8 mouse cellular contexts compared by ENCODE assay signal in the genomic region with DNA sequence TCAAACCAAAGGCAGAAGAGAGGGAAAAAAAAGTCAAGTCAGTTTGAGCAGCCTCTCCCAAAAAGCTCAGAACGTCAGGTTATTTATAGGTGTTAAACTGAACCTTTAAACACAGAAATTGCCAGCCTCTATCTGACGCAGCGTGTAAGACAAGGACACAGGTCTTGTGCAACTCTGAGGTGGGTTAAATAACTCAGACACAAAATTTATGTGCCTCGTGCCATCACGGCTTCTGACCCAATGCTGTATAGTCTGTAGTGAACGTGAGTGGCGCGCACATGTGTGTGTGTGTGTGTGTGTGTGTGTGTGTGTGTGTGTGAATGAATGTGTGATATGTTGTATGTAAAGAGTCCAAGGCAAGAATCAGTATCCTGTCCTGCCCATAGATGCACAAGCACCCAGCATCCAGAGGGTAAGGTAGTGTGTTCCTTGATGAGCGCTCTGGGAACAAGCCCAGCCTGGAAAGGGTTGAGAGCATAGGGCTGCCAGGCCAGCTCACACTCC.
DNase-seq lines count a peak whose midpoint lies in the region; ATAC-seq and TF ChIP-seq lines count a peak whose summit lies in the region.

No protein-coding gene starts in this region.

- intact Hi-C loops in heart, postnatal 10 days (cut with DNase I): loop anchor here (5.0 kb wide), 1 partner anchor 169 kb away; no protein-coding TSS in a partner anchor
- intact Hi-C loops in left cerebral cortex, adult 2 months (cut with DNase I): no loop called here

- no peak; the same call in 1 of the 2 replicates for ATAC-seq in heart, embryonic 15.5 days (replicated peaks; ENCODE audit: insufficient number of reproducible peaks, insufficient read depth, low FRiP score, low read depth)
- peak; percentile 66 for ATAC-seq in forebrain, embryonic 15.5 days (replicated peaks)
- ATAC-seq in midbrain, embryonic 11.5 days (ENCODE audit: low FRiP score): peak; percentile 22

- WGBS in heart, embryonic 15.5 days: 50% methylated on average over 9 of the region's 9 CpGs
- 30% methylated on average over 9 of the region's 9 CpGs for WGBS in forebrain, embryonic 15.5 days
- WGBS in midbrain, embryonic 11.5 days: 30% methylated on average over 9 of the region's 9 CpGs

- TF ChIP-seq CTCF in left cerebral cortex, adult 2 months (IDR thresholded peaks at IDR 0.05): no peak

- DNase-seq in heart, postnatal 10 days: no peak
- DNase-seq in Muller cell, postnatal 12 days (ENCODE audit: inconsistent ontology term): peak; percentile 30
- DNase-seq in midbrain, embryonic 11.5 days (ENCODE audit: low spot score, missing footprints): peak; percentile 92
- no peak for DNase-seq in layer of hippocampus, adult 8-10 months (ENCODE audit: low spot score in 2 of 2)
- DNase-seq in B cell, adult 2 months: no peak
- DNase-seq in left cerebral cortex, adult 2 months (ENCODE audit: extremely low spot score in 1 of 2, low spot score in 2 of 2): no peak

- H3K4me1 ChIP-seq in heart, embryonic 15.5 days (replicated peaks): peaks cover 26% of the 10 kb centered on the region
- peaks cover 50% of the 10 kb centered on the region for H3K4me1 ChIP-seq in forebrain, embryonic 15.5 days
- H3K4me1 ChIP-seq in midbrain, embryonic 11.5 days (ENCODE audit: control insufficient read depth, insufficient read depth, low read length): peaks cover 39% of the 10 kb centered on the region

- peak overlapping the region; percentile 31 for H3K27ac ChIP-seq in heart, embryonic 15.5 days
- peak overlapping the region; percentile 74; the same call in 1 of the 2 replicates for H3K27ac ChIP-seq in forebrain, embryonic 15.5 days (replicated peaks)
- H3K27ac ChIP-seq in midbrain, embryonic 11.5 days (ENCODE audit: low read depth, low read length): peak overlapping the region; percentile 45; the same call in 1 of the 2 replicates
- H3K27ac ChIP-seq in left cerebral cortex, adult 2 months: no peak overlapping the region

- 0 out of 2 replicates have a peak overlapping the region, but pooled peaks have one; percentile 19 for H3K9ac ChIP-seq in heart, embryonic 15.5 days
- H3K9ac ChIP-seq in forebrain, embryonic 15.5 days (replicated peaks): 0 out of 2 replicates have a peak overlapping the region, but pooled peaks have one; percentile 29
- peak overlapping the region; percentile 53 for H3K9ac ChIP-seq in midbrain, embryonic 11.5 days (ENCODE audit: low read length)

- peak overlapping the region; percentile 68 for H3K4me2 ChIP-seq in heart, embryonic 15.5 days
- H3K4me2 ChIP-seq in forebrain, embryonic 15.5 days (replicated peaks): peak overlapping the region; percentile 34
- H3K4me2 ChIP-seq in midbrain, embryonic 11.5 days: peak overlapping the region; percentile 42

- no peaks in the 10 kb centered on the region for H3K27me3 ChIP-seq in heart, embryonic 15.5 days
- no peaks in the 10 kb centered on the region for H3K27me3 ChIP-seq in forebrain, embryonic 15.5 days
- peaks cover 28% of the 10 kb centered on the region for H3K27me3 ChIP-seq in midbrain, embryonic 11.5 days (ENCODE audit: control insufficient read depth, insufficient read depth, low read length)

- no peaks in the 10 kb centered on the region for H3K9me3 ChIP-seq in heart, embryonic 15.5 days (replicated peaks)
- H3K9me3 ChIP-seq in forebrain, embryonic 15.5 days: no peaks in the 10 kb centered on the region
- no peaks in the 10 kb centered on the region for H3K9me3 ChIP-seq in midbrain, embryonic 11.5 days (ENCODE audit: control insufficient read depth, low read length)

- no peaks in the 10 kb centered on the region for H3K36me3 ChIP-seq in heart, embryonic 15.5 days
- H3K36me3 ChIP-seq in forebrain, embryonic 15.5 days: no peaks in the 10 kb centered on the region
- H3K36me3 ChIP-seq in midbrain, embryonic 11.5 days (ENCODE audit: control insufficient read depth, insufficient read depth, low read length): no peaks in the 10 kb centered on the region

- H3K4me3 ChIP-seq in heart, embryonic 15.5 days: peak overlapping the region; percentile 37
- H3K4me3 ChIP-seq in forebrain, embryonic 15.5 days: no peak overlapping the region
- no peak overlapping the region; the same call in 1 of the 2 replicates for H3K4me3 ChIP-seq in midbrain, embryonic 11.5 days (ENCODE audit: low read depth, low read length)
- no peak overlapping the region for H3K4me3 ChIP-seq in left cerebral cortex, adult 2 months

Comparison
In these comparisons a context has a peak if more than half of its experiments do, and no peak if none do; other contexts are left out.
1. DNase-seq: peak in Muller cell, postnatal 12 days (single experiment) and midbrain, embryonic 11.5 days (single experiment); none in heart, postnatal 10 days (0 of 2), layer of hippocampus, adult 8-10 months (0 of 2), B cell, adult 2 months (0 of 2) and left cerebral cortex, adult 2 months (0 of 2).
2. Peak in every context shown above with its lines, with median percentiles within 50 percentile points of each other: H3K4me2 ChIP-seq and H3K9ac ChIP-seq.